Mouse (Mus musculus): Measurements from ENCODE around the gene Scpep1. TPM values are rescaled to one million over a fixed set of nuclear protein-coding genes. Genes with fewer than 3 reads are reported as not detected.

Scpep1 gene
- 18.5 and 23.6 TPM in 2 replicates for polyA plus RNA-seq (2012; rRNA removed)

DNA sequence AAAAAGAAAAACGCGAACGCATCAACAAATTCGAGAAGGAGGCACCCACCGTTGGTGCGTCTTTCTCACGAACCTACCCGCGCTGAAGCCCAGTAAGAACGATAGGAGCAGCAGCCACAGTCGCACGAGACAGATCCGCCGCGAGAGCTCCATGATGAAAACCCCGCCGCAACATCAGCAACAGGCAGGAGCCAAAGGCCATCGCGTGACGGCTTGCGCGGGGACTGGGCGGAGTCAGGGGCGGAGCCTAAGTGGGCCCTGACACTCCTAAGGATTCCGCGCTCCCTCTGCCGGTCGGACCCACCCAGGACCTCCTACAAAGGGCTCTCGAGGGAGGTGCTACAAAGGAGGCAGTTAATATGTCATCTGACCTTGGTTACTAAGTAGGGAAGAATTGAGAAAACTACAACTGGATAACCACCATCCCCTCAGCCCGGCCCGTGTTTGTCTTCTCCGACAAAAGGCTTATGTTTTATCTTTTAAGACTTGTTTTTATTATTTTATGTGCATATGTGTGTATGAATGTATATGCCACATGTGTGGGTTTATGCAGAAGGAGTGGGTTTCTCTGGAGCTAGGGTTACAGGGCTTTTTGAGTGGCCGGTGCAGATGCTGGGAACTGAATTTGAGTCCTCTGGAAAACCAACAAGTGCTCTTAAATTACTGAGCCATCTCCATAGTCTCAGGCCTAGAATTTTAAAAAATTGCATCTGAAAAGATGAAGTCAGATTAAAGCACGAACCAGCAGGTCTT, at the start of gene Scpep1:
TSS of gene Scpep1 (minus strand) at position 249 of the 753 bp plus-strand sequence.

DNA sequence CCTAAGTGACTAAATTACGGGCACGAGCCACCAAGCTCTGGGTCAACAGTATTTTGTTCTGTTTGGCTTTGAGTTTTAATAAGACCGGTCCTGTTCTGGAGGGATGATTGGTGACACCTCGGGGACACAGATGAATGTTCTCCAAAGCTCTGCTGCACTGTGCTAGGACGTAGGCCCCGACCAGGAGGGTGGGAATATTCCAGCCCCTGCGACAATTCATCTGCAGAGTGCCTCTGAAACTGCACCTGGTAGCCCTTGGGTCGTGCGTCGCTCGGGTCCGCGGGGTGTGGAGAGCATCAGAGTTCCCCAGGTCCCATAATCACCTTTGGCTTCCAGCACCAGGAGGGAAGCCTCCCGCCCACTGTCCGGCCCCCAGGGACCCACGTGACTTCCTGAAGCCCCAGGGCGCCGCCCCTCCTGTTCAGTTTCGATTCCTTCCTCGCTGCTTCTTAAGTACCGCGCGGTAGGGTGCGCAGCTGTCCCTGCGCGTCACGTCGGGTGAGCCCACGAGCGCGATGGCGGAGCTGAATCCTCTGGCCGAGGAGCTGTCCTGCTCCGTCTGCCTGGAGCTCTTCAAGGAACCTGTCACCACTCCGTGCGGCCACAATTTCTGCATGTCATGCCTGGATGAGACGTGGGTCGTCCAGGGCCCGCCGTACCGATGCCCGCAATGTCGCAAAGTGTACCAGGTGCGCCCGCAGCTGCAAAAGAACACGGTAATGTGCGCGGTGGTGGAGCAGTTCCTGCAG, 43.9 kb upstream of the Scpep1 start, which contains the start of gene Trim25:
TSS of gene Trim25 (plus strand) at position 403 of the 749 bp plus-strand sequence.

DNA sequence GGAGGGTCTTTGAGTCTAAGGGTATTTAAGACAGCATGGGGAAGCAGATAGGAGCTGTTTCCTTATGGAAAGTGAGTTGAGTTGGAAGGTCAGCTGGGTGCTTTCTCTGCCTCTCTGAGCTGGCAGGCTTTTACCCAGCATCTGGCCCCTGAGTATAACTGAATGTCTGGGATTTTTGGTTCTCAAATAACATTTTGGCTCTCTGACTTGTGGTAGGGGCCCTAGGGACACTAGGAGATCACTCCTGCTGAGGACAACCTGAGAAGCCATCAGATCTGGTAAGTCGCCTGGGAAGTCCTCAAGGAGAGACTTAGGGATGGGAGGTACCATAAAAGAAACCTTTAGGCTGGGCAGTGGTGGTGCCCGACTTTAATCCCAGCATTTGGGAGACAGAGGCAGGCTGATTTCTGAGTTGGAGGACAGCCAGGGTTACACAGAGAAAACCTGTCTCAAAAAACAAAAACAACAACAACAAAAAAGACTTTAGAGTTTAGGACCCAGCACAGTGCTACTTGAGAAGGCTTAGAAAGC, 15.0 kb upstream of the Scpep1 start, which contains the start of gene Coil:
TSS of gene Coil (plus strand) at position 51 of the 531 bp plus-strand sequence.

DNA sequence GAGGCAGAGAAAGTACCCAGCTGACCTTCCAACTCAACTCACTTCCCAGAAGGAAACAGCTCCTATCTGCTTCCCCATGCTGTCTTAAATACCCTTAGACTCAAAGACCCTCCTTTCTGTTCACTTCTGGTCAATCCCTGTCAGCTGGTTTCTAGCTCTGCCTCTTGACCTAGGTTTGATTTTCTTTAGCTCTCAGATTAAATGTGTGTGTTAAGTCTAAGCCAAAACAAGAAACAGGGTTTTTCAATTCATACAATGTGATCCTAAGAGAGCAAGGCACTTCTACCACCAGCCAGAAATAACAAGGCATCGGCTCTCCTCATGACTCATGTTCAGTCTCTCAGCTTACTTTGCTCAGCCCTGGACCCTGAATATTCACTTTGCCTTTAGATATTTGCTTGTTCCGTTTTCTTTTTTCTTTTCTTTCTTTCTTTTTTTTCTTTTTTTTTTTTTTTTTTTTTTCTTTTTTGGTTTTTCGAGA, 11.7 kb upstream of the Scpep1 start, which contains the start of gene Elobl:
TSS of gene Elobl (minus strand) at position 51 of the 481 bp plus-strand sequence.

Other genes with a start within 250 kb of the Scpep1 start
- 24.3 and 25.0 TPM in 2 replicates for gene Msi2, start 237.0 kb downstream of the Scpep1 start, polyA plus RNA-seq (2012; rRNA removed)
- 54.3 and 55.6 TPM in 2 replicates for gene Akap1, start 90.9 kb downstream of the Scpep1 start, polyA plus RNA-seq (2012; rRNA removed)
- gene Elobl, start 11.5 kb upstream of the Scpep1 start, polyA plus RNA-seq (2012; rRNA removed), result 0.24 TPM in 1 of 2 replicates, not detected in the other
- gene Coil, start 14.8 kb upstream of the Scpep1 start, polyA plus RNA-seq (2012; rRNA removed), result 2.9 and 4.3 TPM in 2 replicates
- gene Trim25, start 43.9 kb upstream of the Scpep1 start, polyA plus RNA-seq (2012; rRNA removed), result 73.6 and 80.4 TPM in 2 replicates
- gene Dgke, start 111.4 kb upstream of the Scpep1 start, polyA plus RNA-seq (2012; rRNA removed), result 3.8 and 4.2 TPM in 2 replicates
- not detected in 2 replicates for gene Gm525, start 118.4 kb upstream of the Scpep1 start, polyA plus RNA-seq (2012; rRNA removed)